In genomic region chr4:109437913-109438878, GRCm38 (mm10) we compare ENCODE assay signal across 8 mouse cellular contexts. TPM values are rescaled to one million over a fixed set of nuclear protein-coding genes. Genes with fewer than 3 reads are reported as not detected.
DNase-seq lines count a peak whose midpoint lies in the region; ATAC-seq and TF ChIP-seq lines count a peak whose summit lies in the region.

No protein-coding gene starts in this region.

- H3K9me3 ChIP-seq in heart, embryonic 11.5 days (replicated peaks; ENCODE audit: control insufficient read depth, low read length): no peaks in the 10 kb centered on the region
- H3K9me3 ChIP-seq in hindbrain, postnatal 0 days (ENCODE audit: low read length): no peaks in the 10 kb centered on the region

- H3K9ac ChIP-seq in heart, embryonic 11.5 days (ENCODE audit: low read depth, low read length): no peak overlapping the region
- H3K9ac ChIP-seq in hindbrain, postnatal 0 days (replicated peaks; ENCODE audit: low read length): no peak overlapping the region

- no peaks in the 10 kb centered on the region for H3K36me3 ChIP-seq in heart, embryonic 11.5 days (ENCODE audit: control insufficient read depth, insufficient read depth, low read length)
- no peaks in the 10 kb centered on the region for H3K36me3 ChIP-seq in hindbrain, postnatal 0 days (ENCODE audit: insufficient read depth, low read length)

- peaks cover 18% of the 10 kb centered on the region for H3K4me1 ChIP-seq in heart, embryonic 11.5 days (ENCODE audit: control insufficient read depth, insufficient read depth, low read length)
- no peaks in the 10 kb centered on the region for H3K4me1 ChIP-seq in hindbrain, postnatal 0 days (ENCODE audit: insufficient read depth, low read length)

- intact Hi-C loops in left cerebral cortex, adult 2 months (cut with DNase I): loop anchor here (5.0 kb wide), 2 partner anchors 39 to 284 kb away; no protein-coding TSS in a partner anchor

- 58% methylated on average over 9 of the region's 9 CpGs for WGBS in heart, embryonic 11.5 days (ENCODE audit: insufficient replicate concordance)
- WGBS in hindbrain, postnatal 0 days: 53% methylated on average over 9 of the region's 9 CpGs

- no peak overlapping the region for H3K4me2 ChIP-seq in heart, embryonic 11.5 days
- no peak overlapping the region for H3K4me2 ChIP-seq in hindbrain, postnatal 0 days (ENCODE audit: low read depth, low read length)

- peak; percentile 89 for DNase-seq in heart, adult 11 months
- peak; percentile 75 to 82 for DNase-seq in cerebellum, postnatal 14 days
- DNase-seq in frontal cortex, postnatal 36 days (ENCODE audit: low spot score in 2 of 2): peak; percentile 47 to 54
- peak; percentile 78 for DNase-seq in hindbrain, postnatal 0 days (ENCODE audit: low spot score)
- DNase-seq in left cerebral cortex, adult 2 months (ENCODE audit: extremely low spot score in 1 of 2, low spot score in 2 of 2): peak; percentile 45 to 54
- DNase-seq in right cerebral cortex, adult 2 months (ENCODE audit: low spot score in 2 of 2): peak; percentile 59 to 64

- no peak overlapping the region for H3K4me3 ChIP-seq in heart, embryonic 11.5 days (ENCODE audit: low read depth, low read length)
- no peak overlapping the region for H3K4me3 ChIP-seq in hindbrain, postnatal 0 days (ENCODE audit: low read length)
- H3K4me3 ChIP-seq in left cerebral cortex, adult 2 months: no peak overlapping the region

- no peak overlapping the region for H3K27ac ChIP-seq in heart, embryonic 11.5 days (ENCODE audit: low read depth, low read length)
- H3K27ac ChIP-seq in hindbrain, postnatal 0 days: no peak overlapping the region
- H3K27ac ChIP-seq in left cerebral cortex, adult 2 months: no peak overlapping the region

- peak; percentile 91 for TF ChIP-seq CTCF in hindbrain, postnatal 0 days (IDR thresholded peaks at IDR 0.05; ENCODE audit: low read depth)
- peak; percentile 85 for TF ChIP-seq CTCF in left cerebral cortex, adult 2 months (IDR thresholded peaks at IDR 0.05)

- no peak; the same call in 1 of the 2 replicates for ATAC-seq in heart, embryonic 11.5 days (replicated peaks; ENCODE audit: insufficient number of reproducible peaks, low FRiP score, low TSS enrichment)
- peak; percentile 75 for ATAC-seq in hindbrain, postnatal 0 days
- ATAC-seq in megakaryocyte, adult 5-6 weeks (ENCODE audit: poor library complexity, severe bottlenecking): peak; percentile 92

- H3K27me3 ChIP-seq in heart, embryonic 11.5 days (ENCODE audit: control insufficient read depth, insufficient read depth, low read length): no peaks in the 10 kb centered on the region
- H3K27me3 ChIP-seq in hindbrain, postnatal 0 days (ENCODE audit: insufficient read depth, low read length): no peaks in the 10 kb centered on the region

RNA-seq across cellular contexts. Expression of gene Ttc39a, which starts 31.8 kb away (rescaled TPM):
- 10.8 and 11.4 TPM in 2 replicates for polyA plus RNA-seq in heart, embryonic 11.5 days (2014; fragmentation: Nextera tagmentation; extraction: Ambion mirVana)
- total RNA-seq in hindbrain, postnatal 0 days (2014; rRNA removed): 4.0 and 6.8 TPM in 2 replicates
- polyA plus RNA-seq in hindbrain, postnatal 0 days (2015; fragmentation: Nextera tagmentation; extraction: Ambion mirVana): 5.3 and 6.4 TPM in 2 replicates
- total RNA-seq in left cerebral cortex, adult 2 months (2021): 1 to 10 TPM; 2.8 to 3.8 TPM
- total RNA-seq in megakaryocyte, adult 5-6 weeks (2015): 0.29 TPM in 1 of 2 replicates, not detected in the other
- 0.16 and 0.51 TPM in 2 replicates for total RNA-seq in megakaryocyte, adult 5-6 weeks (2017)

RNA-seq across cellular contexts. Expression of gene Rnf11, which starts 46.3 kb away (rescaled TPM):
- 47.1 and 47.8 TPM in 2 replicates for polyA plus RNA-seq in heart, embryonic 11.5 days (2014; fragmentation: Nextera tagmentation; extraction: Ambion mirVana)
- total RNA-seq in hindbrain, postnatal 0 days (2014; rRNA removed): 86.7 and 93.2 TPM in 2 replicates
- 79.2 and 80.4 TPM in 2 replicates for polyA plus RNA-seq in hindbrain, postnatal 0 days (2015; fragmentation: Nextera tagmentation; extraction: Ambion mirVana)
- total RNA-seq in left cerebral cortex, adult 2 months (2021): 100 to 1,000 TPM; 206 to 213 TPM
- 27.2 and 28.8 TPM in 2 replicates for total RNA-seq in megakaryocyte, adult 5-6 weeks (2015)
- total RNA-seq in megakaryocyte, adult 5-6 weeks (2017): 27.6 and 31.5 TPM in 2 replicates
